Mouse (Mus musculus) left cerebral cortex, adult 2 months (tissue): ENCODE results near the gene March1. TPM values are rescaled to one million over a fixed set of nuclear protein-coding genes. Genes with fewer than 3 reads are reported as not detected.

Experiments used
- DNase-seq, 2 experiments: peaks; one replicate each; pipeline ENCODE4 v3.0.0; 2021 to 2022; ENCODE audit warnings: low spot score in 2 of 2, mixed read lengths in 1 of 2; ENCODE audit errors: extremely low spot score in 1 of 2
- H3K27ac ChIP-seq: fragments of 200-600 bp; 2 replicates; pipeline ENCODE4 v1.8.1; 2022
- H3K4me3 ChIP-seq: fragments of 200-600 bp; 2 replicates; pipeline ENCODE4 v1.8.1; 2022
- CTCF ChIP-seq: fragments of 200-600 bp; IDR thresholded peaks from 2 replicates; pipeline ENCODE4 v1.8.1; 2022; ENCODE audit warnings: antibody characterized with exemption, mild to moderate bottlenecking, moderate library complexity
- intact Hi-C: fragments of 180-260 bp; cut with DNase I; formaldehyde crosslinking; loops from one replicate; pipeline ENCODE4 v1.15.1; 2025
- total RNA-seq, 2 experiments: library from RNA; stranded (reverse); gene quantifications; 2 replicates each; pipeline ENCODE4 v1.2.3; 2021

The March1 gene
- total RNA-seq, 2 experiments from 2014 or later = 37.0 to 41.5 TPM

DNA sequence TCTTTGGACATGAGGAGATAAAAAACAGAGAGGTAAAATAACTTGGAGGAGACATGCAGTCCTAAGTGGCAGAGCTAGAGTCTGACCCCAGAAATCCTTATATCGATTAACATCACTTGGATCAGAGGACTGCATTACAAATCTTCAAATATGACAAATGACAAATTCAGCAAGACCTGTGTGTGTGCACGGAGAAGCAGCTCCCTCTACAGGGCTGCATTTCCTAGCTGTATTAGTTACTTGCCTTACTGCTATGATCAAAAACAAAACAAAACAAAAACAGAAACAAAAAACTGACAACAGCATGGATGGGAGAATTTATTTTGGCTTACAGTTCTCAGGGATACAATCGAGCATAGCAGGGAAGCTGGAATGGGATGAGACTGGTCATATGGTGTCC, 827.7 kb downstream of the March1 start:
- intact Hi-C loops = loop anchor here (10.0 kb wide), 2 partner anchors 831 to 1421 kb away; partner anchors contain the start of gene March1
- TF ChIP-seq CTCF = peak; percentile 22
- DNase-seq = no peak
- Histone ChIP-seq H3K4me3 (no peak overlapping the region), H3K27ac (no peak overlapping the region)

- intact Hi-C loops = loop anchor here (2.0 kb wide), 2 partner anchors 46 to 956 kb away; no protein-coding TSS in a partner anchor
- DNase-seq = peak; percentile 26 to 58
- Histone ChIP-seq H3K4me3 (no peak overlapping the region), H3K27ac (no peak overlapping the region)
- peak; percentile 84 for TF ChIP-seq CTCF
These were observed 833.0 kb downstream of the March1 start for GRCm38 (mm10) chr8:66450691-66451090.

- Histone ChIP-seq H3K27ac (no peak overlapping the region), H3K4me3 (no peak overlapping the region)
- peak; percentile 48 for TF ChIP-seq CTCF
- DNase-seq = no peak
- intact Hi-C loops = no loop called here
These were observed 839.4 kb downstream of the March1 start for GRCm38 (mm10) chr8:66457057-66457456.

GRCm38 (mm10) chr8:66469821-66470220, 852.1 kb downstream of the March1 start:
- TF ChIP-seq CTCF = no peak
- H3K4me3 ChIP-seq = no peak overlapping the region
- no peak overlapping the region for H3K27ac ChIP-seq
- no peak for DNase-seq
- intact Hi-C loops = no loop called here

DNA sequence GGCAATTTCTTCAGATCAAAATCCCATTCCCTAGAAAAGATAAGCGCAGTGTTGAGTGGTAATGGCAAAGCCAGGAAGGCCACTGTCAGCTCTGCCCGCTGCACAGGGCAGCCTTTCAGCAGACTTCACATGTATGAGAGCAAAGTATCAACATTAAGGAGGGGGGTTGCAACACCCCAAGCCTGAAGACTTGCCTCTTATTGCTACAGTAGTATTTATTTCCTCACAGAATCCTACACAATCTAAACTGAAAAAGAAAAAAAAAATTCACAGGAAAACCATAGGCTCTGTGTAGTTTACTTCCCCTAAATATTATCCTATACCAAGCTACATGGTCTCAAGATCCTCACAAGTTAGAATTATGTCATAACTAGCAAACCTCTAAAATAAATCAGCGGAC, 859.2 kb downstream of the March1 start:
- no peak for DNase-seq
- no peak for TF ChIP-seq CTCF
- Histone ChIP-seq H3K27ac (no peak overlapping the region), H3K4me3 (no peak overlapping the region)
- intact Hi-C loops = no loop called here

DNA sequence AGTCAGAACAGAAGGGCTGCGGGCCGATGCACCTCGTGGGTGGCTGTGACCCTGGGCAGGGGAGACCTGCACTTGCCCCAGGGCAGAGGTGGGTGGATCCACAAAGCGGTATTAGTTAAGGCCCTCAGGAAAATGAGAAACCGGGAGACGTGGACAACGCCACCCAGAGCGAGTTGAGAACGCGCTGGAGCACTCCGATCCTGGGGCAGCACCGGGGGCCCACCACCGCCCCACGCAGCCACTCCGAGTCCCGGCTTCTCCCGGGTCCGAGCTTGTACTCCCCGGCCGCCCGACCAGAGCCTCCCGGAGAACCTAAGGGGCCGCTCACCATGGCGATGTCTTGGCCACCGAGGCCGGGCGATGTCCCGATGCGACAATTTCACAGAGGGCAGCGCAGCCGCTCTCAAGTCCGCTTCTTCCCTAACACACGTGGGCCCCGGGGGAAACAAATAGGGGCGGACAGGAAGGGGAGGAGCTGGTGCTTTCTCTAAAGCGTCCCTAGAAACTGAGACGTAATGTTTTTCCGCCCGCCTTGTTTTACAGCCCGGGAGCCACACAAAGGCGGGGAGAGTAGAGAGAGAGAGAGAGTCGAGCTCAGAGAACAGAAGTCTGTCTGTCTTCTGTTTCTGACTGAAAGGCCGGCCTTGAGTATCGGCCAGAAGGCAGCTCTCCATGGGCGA, 868.5 kb downstream of the March1 start, which contains the start of gene Tma16:
Tma16 (minus strand) TSS at position 447 of the 680 bp plus-strand sequence.
- intact Hi-C loops = loop anchor here (2.0 kb wide), 1 partner anchor 375 kb away; the partner anchor contains the start of gene Naf1
- Histone ChIP-seq H3K27ac (peak within 1 kb of the TSS; percentile 83), H3K4me3 (peak within 1 kb of the TSS; percentile 82)
- peak; percentile 79 to 85 for DNase-seq
- TF ChIP-seq CTCF = no peak

GRCm38 (mm10) chr8:66488556-66488955, 870.9 kb downstream of the March1 start:
- intact Hi-C loops = no loop called here
- TF ChIP-seq CTCF = no peak
- no peak for DNase-seq
- Histone ChIP-seq H3K27ac (no peak overlapping the region), H3K4me3 (no peak overlapping the region)

- intact Hi-C loops = no loop called here
- no peak overlapping the region for H3K4me3 ChIP-seq
- DNase-seq = no peak
- no peak for TF ChIP-seq CTCF
- no peak overlapping the region for H3K27ac ChIP-seq
These were observed 872.9 kb downstream of the March1 start for GRCm38 (mm10) chr8:66490624-66491023.

- intact Hi-C loops = no loop called here
- TF ChIP-seq CTCF = no peak
- H3K4me3 ChIP-seq = no peak overlapping the region
- H3K27ac ChIP-seq = no peak overlapping the region
- no peak for DNase-seq
These were observed 876.8 kb downstream of the March1 start for GRCm38 (mm10) chr8:66494496-66494895.

GRCm38 (mm10) chr8:66495726-66496125, 878.0 kb downstream of the March1 start:
- no peak overlapping the region for H3K4me3 ChIP-seq
- intact Hi-C loops = loop anchor here (1.0 to 5.0 kb wide), 5 partner anchors 45 to 1533 kb away; no protein-coding TSS in a partner anchor
- no peak overlapping the region for H3K27ac ChIP-seq
- TF ChIP-seq CTCF = peak; percentile 82
- DNase-seq = peak; percentile 79 to 81

- DNase-seq = peak; percentile 35 to 41
- no peak overlapping the region for H3K4me3 ChIP-seq
- TF ChIP-seq CTCF = peak; percentile 81
- intact Hi-C loops = loop anchor here (2.0 to 5.0 kb wide), 4 partner anchors 46 to 1535 kb away; no protein-coding TSS in a partner anchor
- H3K27ac ChIP-seq = no peak overlapping the region
These were observed 879.4 kb downstream of the March1 start for GRCm38 (mm10) chr8:66496998-66497577.

- Histone ChIP-seq H3K4me3 (no peak overlapping the region), H3K27ac (no peak overlapping the region)
- TF ChIP-seq CTCF = no peak
- intact Hi-C loops = no loop called here
- DNase-seq = no peak
These were observed 885.7 kb downstream of the March1 start for GRCm38 (mm10) chr8:66503381-66503780.
